Mouse (Mus musculus) midbrain, postnatal 0 days (tissue): ENCODE measurements at regions not wholly inside any gene's neighbourhood (a gene's known extent, or its start where the extent isn't known, plus 50 kb on each side); places are given as distances from the start of the nearest gene placed in this dataset.

Source experiments
- ATAC-seq: fragments of 200-750 bp; cut with Nextera tagmentation; 2 replicates; pipeline ENCODE4 v1.8.0; 2017; ENCODE audit warnings: moderate number of reproducible peaks, mild to moderate bottlenecking, moderate TSS enrichment, moderate library complexity; ENCODE audit not compliant: low FRiP score
- DNase-seq: peaks from one replicate; pipeline ENCODE4 v3.0.0-alpha.2; 2015; ENCODE audit warnings: low spot score
- H3K27ac ChIP-seq: fragments of 300-500 bp; sonication (generic); 2 replicates; pipeline ENCODE4 v1.5.1; 2014; ENCODE audit warnings: low read depth, mild to moderate bottlenecking, low read length, mixed read lengths
- H3K27me3 ChIP-seq: fragments of 300-500 bp; sonication (generic); 2 replicates; pipeline ENCODE4 v1.6.1; 2014; ENCODE audit warnings: low read length, control low read depth, mixed read lengths; ENCODE audit not compliant: insufficient read depth
- H3K36me3 ChIP-seq: fragments of 300-500 bp; sonication (generic); 2 replicates; pipeline ENCODE4 v1.6.1; 2014; ENCODE audit warnings: low read length, control low read depth, mixed read lengths; ENCODE audit not compliant: insufficient read depth
- H3K4me1 ChIP-seq: fragments of 300-500 bp; sonication (generic); 2 replicates; pipeline ENCODE4 v1.6.1; 2014; ENCODE audit warnings: mild to moderate bottlenecking, control low read depth, antibody characterized with exemption, low read length, mixed read lengths; ENCODE audit not compliant: insufficient read depth
- H3K4me2 ChIP-seq: fragments of 300-500 bp; sonication (generic); 2 replicates; pipeline ENCODE4 v1.6.1; 2014; ENCODE audit warnings: low read depth, mild to moderate bottlenecking, low read length, mixed read lengths; ENCODE audit not compliant: poor library complexity, severe bottlenecking
- H3K4me3 ChIP-seq: fragments of 300-500 bp; sonication (generic); 2 replicates; pipeline ENCODE4 v1.5.1; 2014; ENCODE audit warnings: low read depth, mild to moderate bottlenecking, low read length, moderate library complexity
- H3K9ac ChIP-seq: fragments of 300-500 bp; sonication (generic); replicated peaks from 2 replicates; pipeline ENCODE4 v1.6.1; 2014; ENCODE audit warnings: mild to moderate bottlenecking, low read length, moderate library complexity, mixed read lengths; ENCODE audit not compliant: poor library complexity, severe bottlenecking
- H3K9me3 ChIP-seq: fragments of 300-500 bp; sonication (generic); 2 replicates; pipeline ENCODE4 v1.6.1; 2016; ENCODE audit warnings: low read length, control low read depth
- CTCF ChIP-seq: IDR thresholded peaks from 2 replicates; pipeline ENCODE4 v1.5.1; 2016; ENCODE audit warnings: antibody characterized with exemption, mild to moderate bottlenecking
- WGBS: fragments of 180-500 bp; shearing (Covaris S2); extraction: QIAGEN DNeasy Blood & Tissue Kit; methylation state at CpG from one replicate; pipeline ENCODE4 v1.1.7; 2014; 5-methylcytosine and 5-hydroxymethylcytosine counted together

- Histone ChIP-seq H3K27ac (no peak overlapping the region), H3K4me2 (no peak overlapping the region), H3K4me1 (no peaks in the 10 kb centered on the region), H3K27me3 (no peaks in the 10 kb centered on the region), H3K9ac (no peak overlapping the region), H3K9me3 (no peaks in the 10 kb centered on the region), H3K36me3 (no peaks in the 10 kb centered on the region), H3K4me3 (no peak overlapping the region)
- ATAC-seq (no peak), DNase-seq (no peak)
- 42% methylated on average over 5 of the region's 5 CpGs for WGBS
- no peak for TF ChIP-seq CTCF
These were observed 212.1 kb upstream of the Mctp2 start for GRCm38 (mm10) chr7:72518421-72518972.

GRCm38 (mm10) chr7:72519359-72520115 is 213.1 kb upstream of the Mctp2 start:
- Histone ChIP-seq H3K9ac (no peak overlapping the region), H3K27ac (no peak overlapping the region), H3K4me2 (no peak overlapping the region), H3K4me1 (no peaks in the 10 kb centered on the region), H3K36me3 (no peaks in the 10 kb centered on the region), H3K27me3 (no peaks in the 10 kb centered on the region), H3K4me3 (no peak overlapping the region), H3K9me3 (no peaks in the 10 kb centered on the region)
- DNase-seq, result no peak
- ATAC-seq, result no peak
- 36% methylated on average over 6 of the region's 6 CpGs for WGBS
- no peak for TF ChIP-seq CTCF

GRCm38 (mm10) chr7:72528873-72529272 is 222.5 kb upstream of the Mctp2 start:
- H3K36me3 ChIP-seq, result no peaks in the 10 kb centered on the region
- no peaks in the 10 kb centered on the region for H3K27me3 ChIP-seq
- H3K4me2 ChIP-seq, result no peak overlapping the region
- WGBS, result 80% methylated on average over 3 of the region's 3 CpGs
- H3K27ac ChIP-seq, result no peak overlapping the region
- ATAC-seq, result no peak
- no peak overlapping the region for H3K4me3 ChIP-seq
- DNase-seq, result no peak
- H3K9me3 ChIP-seq, result no peaks in the 10 kb centered on the region
- TF ChIP-seq CTCF, result peak; percentile 57
- H3K4me1 ChIP-seq, result no peaks in the 10 kb centered on the region
- no peak overlapping the region for H3K9ac ChIP-seq

GRCm38 (mm10) chr7:72538288-72538687 is 231.9 kb upstream of the Mctp2 start:
- ATAC-seq (no peak), DNase-seq (no peak)
- Histone ChIP-seq H3K27me3 (no peaks in the 10 kb centered on the region), H3K36me3 (no peaks in the 10 kb centered on the region), H3K4me1 (no peaks in the 10 kb centered on the region), H3K4me3 (no peak overlapping the region), H3K4me2 (no peak overlapping the region), H3K27ac (no peak overlapping the region), H3K9ac (no peak overlapping the region), H3K9me3 (no peaks in the 10 kb centered on the region)
- no peak for TF ChIP-seq CTCF
- WGBS, result 89% methylated on average over 6 of the region's 6 CpGs

GRCm38 (mm10) chr7:72539915-72540314 is 233.5 kb upstream of the Mctp2 start:
- Histone ChIP-seq H3K4me1 (no peaks in the 10 kb centered on the region), H3K27ac (no peak overlapping the region), H3K27me3 (no peaks in the 10 kb centered on the region), H3K9ac (no peak overlapping the region), H3K36me3 (no peaks in the 10 kb centered on the region), H3K9me3 (no peaks in the 10 kb centered on the region), H3K4me2 (no peak overlapping the region), H3K4me3 (no peak overlapping the region)
- no peak for TF ChIP-seq CTCF
- ATAC-seq (no peak), DNase-seq (no peak)
